Mouse (Mus musculus): ENCODE measurements at regions not wholly inside any gene's neighbourhood (a gene's known extent, or its start where the extent isn't known, plus 50 kb on each side); places are given as distances from the start of the nearest gene placed in this dataset.
A peak's percentile ranks its signal among the peaks of the same experiment; 100 is the strongest.

- TF ChIP-seq CTCF (IDR thresholded peaks at IDR 0.05) (no peak), EP300 (IDR thresholded peaks at IDR 0.05) (peak; percentile 52; the same call in 1 of the 2 replicates)
These were observed 108.3 kb upstream of the 1700021F07Rik start for GRCm38 (mm10) chr2:173413906-173414656.

All from lung, postnatal 0 days (tissue).